Mouse (Mus musculus) heart, embryonic 13.5 days (tissue): ENCODE data around the gene Rasgef1c. TPM values are rescaled to one million over a fixed set of nuclear protein-coding genes. Genes with fewer than 3 reads are reported as not detected.

Experiments
- ATAC-seq: fragments of 200-750 bp; cut with Nextera tagmentation; 2 replicates; pipeline ENCODE4 v1.8.0; 2017; ENCODE audit warnings: moderate TSS enrichment; ENCODE audit not compliant: insufficient number of reproducible peaks, low FRiP score, low TSS enrichment; ENCODE audit errors: extremely low read depth
- H3K27ac ChIP-seq: fragments of 300-500 bp; sonication (generic); replicated peaks from 2 replicates; pipeline ENCODE4 v1.5.1; 2015; ENCODE audit warnings: moderate library complexity, mild to moderate bottlenecking, inconsistent platforms
- H3K27me3 ChIP-seq: fragments of 300-500 bp; sonication (generic); replicated peaks from 2 replicates; pipeline ENCODE4 v1.6.1; 2015; ENCODE audit warnings: mild to moderate bottlenecking, inconsistent platforms
- H3K36me3 ChIP-seq: fragments of 300-500 bp; sonication (generic); 2 replicates; pipeline ENCODE4 v1.6.1; 2015; ENCODE audit warnings: mild to moderate bottlenecking, inconsistent platforms
- H3K4me1 ChIP-seq: fragments of 300-500 bp; sonication (generic); 2 replicates; pipeline ENCODE4 v1.6.1; 2015; ENCODE audit warnings: inconsistent platforms
- H3K4me2 ChIP-seq: fragments of 300-500 bp; sonication (generic); 2 replicates; pipeline ENCODE4 v1.6.1; 2015; ENCODE audit warnings: inconsistent platforms, mild to moderate bottlenecking, moderate library complexity
- H3K4me3 ChIP-seq: fragments of 300-500 bp; sonication (generic); 2 replicates; pipeline ENCODE4 v1.5.1; 2015; ENCODE audit warnings: moderate library complexity, mild to moderate bottlenecking, inconsistent platforms
- H3K9ac ChIP-seq: fragments of 300-500 bp; sonication (generic); 2 replicates; pipeline ENCODE4 v1.6.1; 2015; ENCODE audit warnings: inconsistent platforms, mild to moderate bottlenecking, moderate library complexity
- H3K9me3 ChIP-seq: fragments of 300-500 bp; sonication (generic); 2 replicates; pipeline ENCODE4 v1.6.1; 2016; ENCODE audit warnings: inconsistent platforms
- WGBS: fragments of 180-500 bp; shearing (Covaris S2); methylation state at CpG from one replicate; pipeline ENCODE4 v1.1.7; 2015; ENCODE audit warnings: mixed read lengths; 5-methylcytosine and 5-hydroxymethylcytosine counted together
- polyA plus RNA-seq: library from polyadenylated mRNA; unstranded; fragments of >200 nt; fragmentation: Nextera tagmentation; extraction: Ambion mirVana; gene quantifications from 2 replicates; pipeline ENCODE4 v1.2.1, GENCODE M21; 2015

Gene Rasgef1c
- polyA plus RNA-seq, 1 experiment from 2014 or later, result not detected

DNA sequence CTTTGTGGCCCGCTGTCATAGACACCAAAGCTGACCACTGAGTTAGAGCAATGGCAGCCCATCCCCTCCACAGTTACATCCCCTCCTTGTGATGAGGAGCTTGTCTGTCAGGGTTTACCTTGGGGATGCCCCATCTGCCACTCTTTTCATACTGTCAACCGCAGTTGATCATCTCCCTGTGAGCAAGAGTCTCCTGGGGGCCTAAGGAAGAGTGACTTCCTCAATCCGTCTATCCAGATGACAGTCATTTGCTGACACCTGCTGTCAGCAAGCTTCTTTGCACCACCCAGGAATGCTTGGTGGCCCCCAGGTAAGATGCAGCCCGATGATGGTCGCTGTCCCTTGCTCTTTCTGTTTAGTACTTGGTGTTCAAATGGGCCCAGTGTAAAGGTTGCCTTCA is 13.2 kb upstream of the Rasgef1c start:
- 74% methylated on average over 5 of the region's 5 CpGs for WGBS
- peaks cover 53% of the 10 kb centered on the region for H3K36me3 ChIP-seq

DNA sequence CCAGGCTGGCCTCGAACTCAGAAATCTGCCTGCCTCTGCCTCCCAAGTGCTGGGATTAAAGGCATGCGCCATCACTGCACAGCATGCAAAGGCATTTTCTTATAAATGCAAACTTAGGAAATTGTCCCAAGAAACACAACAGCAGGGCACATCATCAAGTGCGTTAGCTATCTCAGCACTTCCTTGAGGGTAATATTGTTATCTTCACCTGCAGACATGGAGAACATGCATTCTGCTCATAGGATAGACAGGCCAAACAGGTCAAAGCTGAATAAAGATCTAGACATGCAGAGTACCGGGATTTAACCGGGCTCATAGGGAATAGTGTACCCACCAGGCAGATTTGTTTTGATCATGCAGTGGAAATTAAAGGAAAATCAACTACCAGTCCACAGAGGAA is 9.6 kb upstream of the Rasgef1c start:
- no peaks in the 10 kb centered on the region for H3K9me3 ChIP-seq
- H3K4me2 ChIP-seq, result no peak overlapping the region
- no peak overlapping the region for H3K4me3 ChIP-seq
- WGBS, result 82% methylated on average over 5 of the region's 5 CpGs
- no peak for ATAC-seq
- H3K9ac ChIP-seq, result no peak overlapping the region
- no peak overlapping the region for H3K27ac ChIP-seq
- peaks cover 26% of the 10 kb centered on the region for H3K36me3 ChIP-seq
- H3K27me3 ChIP-seq, result peaks cover 5% of the 10 kb centered on the region; the same call in 1 of the 2 replicates
- peaks cover 9% of the 10 kb centered on the region; the same call in 1 of the 2 replicates for H3K4me1 ChIP-seq

More for the DNA sequence above, 13.2 kb upstream of the Rasgef1c start:
- H3K9me3 ChIP-seq, result no peaks in the 10 kb centered on the region
- no peaks in the 10 kb centered on the region for H3K4me1 ChIP-seq
- H3K4me2 ChIP-seq, result no peak overlapping the region
- no peak overlapping the region for H3K9ac ChIP-seq
- H3K27me3 ChIP-seq, result peaks cover 5% of the 10 kb centered on the region; the same call in 1 of the 2 replicates
- no peak for ATAC-seq
- no peak overlapping the region for H3K4me3 ChIP-seq
- no peak overlapping the region for H3K27ac ChIP-seq

DNA sequence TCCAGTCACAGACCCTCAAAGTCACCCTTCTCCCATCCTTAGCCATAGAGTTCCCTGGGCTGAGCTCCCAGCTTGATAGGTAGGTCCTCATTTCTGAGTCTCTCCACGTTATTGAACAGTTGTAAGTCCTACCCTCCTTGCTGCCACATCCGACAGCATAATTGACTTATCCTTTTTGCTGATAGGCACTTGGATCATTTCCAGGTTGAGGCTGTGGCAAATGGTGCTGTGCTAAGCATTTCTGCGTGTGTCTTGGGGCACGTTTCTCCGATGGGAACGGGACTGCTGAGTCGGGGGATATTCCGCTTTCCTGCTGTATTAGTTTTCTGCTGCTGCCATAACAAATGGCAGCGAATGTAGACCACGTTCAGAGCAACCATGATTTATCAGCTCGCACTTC is 7.8 kb upstream of the Rasgef1c start:
- ATAC-seq, result no peak
- peaks cover 5% of the 10 kb centered on the region; the same call in 1 of the 2 replicates for H3K9me3 ChIP-seq
- WGBS, result 54% methylated on average over 11 of the region's 11 CpGs
- no peak overlapping the region for H3K9ac ChIP-seq
- H3K4me1 ChIP-seq, result peaks cover 9% of the 10 kb centered on the region; the same call in 1 of the 2 replicates
- H3K4me3 ChIP-seq, result no peak overlapping the region
- H3K27ac ChIP-seq, result no peak overlapping the region
- H3K27me3 ChIP-seq, result peaks cover 10% of the 10 kb centered on the region
- peaks cover 14% of the 10 kb centered on the region for H3K36me3 ChIP-seq
- H3K4me2 ChIP-seq, result no peak overlapping the region

DNA sequence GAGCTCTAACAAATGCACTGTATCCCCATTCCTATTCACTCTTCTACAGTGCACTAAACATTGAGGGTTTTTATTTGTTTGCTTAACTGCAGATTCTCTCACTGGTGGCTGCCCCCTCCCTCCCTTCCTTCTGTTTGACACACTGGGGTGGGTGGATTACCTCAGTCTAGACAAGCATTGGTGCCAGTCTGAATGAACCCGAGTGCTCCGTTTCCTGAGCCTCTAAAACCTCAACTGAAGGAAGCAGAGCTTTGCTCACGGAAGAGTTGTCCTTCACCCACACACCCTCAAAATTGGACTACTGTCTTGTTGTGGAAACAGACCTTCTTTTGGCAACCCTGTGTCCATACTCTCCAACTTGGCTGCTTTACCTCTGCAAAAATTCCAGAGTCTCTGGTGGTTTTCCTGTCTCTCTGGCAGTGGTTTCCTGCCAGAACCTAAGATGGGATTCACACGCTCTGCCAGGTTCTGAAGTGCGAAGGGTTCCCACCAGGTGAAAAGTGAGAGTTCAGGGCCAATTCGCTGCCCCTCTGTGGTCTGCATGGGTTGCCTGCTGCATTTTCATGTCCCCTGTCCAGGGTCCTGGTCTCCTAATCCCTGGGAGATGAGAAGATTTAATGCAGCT is 5.6 kb upstream of the Rasgef1c start:
- Histone ChIP-seq H3K4me3 (no peak overlapping the region), H3K36me3 (no peaks in the 10 kb centered on the region), H3K27me3 (peaks cover 32% of the 10 kb centered on the region), H3K4me1 (peaks cover 9% of the 10 kb centered on the region), H3K9ac (no peak overlapping the region), H3K9me3 (peaks cover 5% of the 10 kb centered on the region; the same call in 1 of the 2 replicates), H3K4me2 (no peak overlapping the region), H3K27ac (no peak overlapping the region)
- WGBS, result 33% methylated on average over 6 of the region's 6 CpGs
- no peak for ATAC-seq

DNA sequence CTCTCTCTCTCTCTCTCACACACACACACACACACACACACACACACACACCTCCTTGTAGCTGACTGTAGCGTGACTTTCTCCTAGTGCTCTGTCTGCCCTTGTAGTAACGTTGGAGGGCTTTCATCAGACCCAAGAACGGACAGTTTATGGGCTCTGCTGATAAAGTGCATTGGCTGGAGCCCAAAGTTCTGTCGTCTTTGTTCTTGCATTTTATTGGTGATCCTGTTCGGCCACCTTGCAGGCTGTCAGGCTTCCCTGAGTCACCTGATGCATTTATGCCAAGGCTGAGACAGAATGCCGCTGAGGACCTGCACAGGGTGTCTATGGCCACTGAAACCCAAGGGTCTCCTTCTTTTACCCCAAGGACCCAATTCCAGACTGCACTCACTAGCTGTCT is 1.6 kb upstream of the Rasgef1c start:
- no peak for ATAC-seq
- peaks cover 9% of the 10 kb centered on the region for H3K4me1 ChIP-seq
- H3K27ac ChIP-seq, result no peak overlapping the region
- no peaks in the 10 kb centered on the region for H3K36me3 ChIP-seq
- no peak overlapping the region for H3K9ac ChIP-seq
- peaks cover 5% of the 10 kb centered on the region; the same call in 1 of the 2 replicates for H3K9me3 ChIP-seq
- H3K4me3 ChIP-seq, result no peak overlapping the region
- 34% methylated on average over 6 of the region's 6 CpGs for WGBS
- H3K27me3 ChIP-seq, result peaks cover 55% of the 10 kb centered on the region
- H3K4me2 ChIP-seq, result no peak overlapping the region

DNA sequence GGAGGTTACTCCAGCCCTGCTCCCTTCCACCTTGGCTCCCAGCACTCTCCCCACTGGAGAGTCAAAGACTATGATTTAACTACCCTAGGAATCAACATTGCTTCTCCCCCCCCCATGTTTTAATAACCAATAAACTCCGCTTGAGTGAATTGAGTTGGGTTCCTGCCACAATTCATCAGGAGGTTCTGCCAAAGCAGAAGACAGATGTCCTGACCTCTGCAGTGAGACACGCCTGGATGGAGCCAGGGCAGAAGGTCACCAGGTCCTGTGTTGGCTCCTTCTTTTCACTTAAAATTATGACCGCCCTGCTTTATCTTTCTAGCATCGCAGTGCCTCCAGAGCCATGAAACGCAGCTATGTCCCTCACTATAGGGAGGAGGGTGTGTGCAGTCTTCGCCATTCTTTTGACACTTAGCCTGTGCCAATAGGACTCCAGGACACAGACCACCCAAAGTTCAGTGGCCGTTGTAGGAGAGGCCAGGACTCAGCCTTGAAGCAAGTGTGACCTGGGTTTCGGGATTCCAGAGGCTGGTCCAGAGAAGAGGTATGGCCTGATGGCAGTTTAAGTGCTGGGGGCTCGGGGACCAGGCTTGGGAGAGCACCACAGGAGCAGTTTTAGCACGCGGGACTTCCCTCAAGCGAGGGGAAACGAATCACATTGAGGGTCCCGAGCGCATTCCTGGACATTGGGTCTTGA is 525 bp upstream of the Rasgef1c start:
- H3K27me3 ChIP-seq, result peaks cover 55% of the 10 kb centered on the region
- H3K9me3 ChIP-seq, result peaks cover 5% of the 10 kb centered on the region; the same call in 1 of the 2 replicates
- H3K9ac ChIP-seq, result peak overlapping the region; percentile 84
- WGBS, result 29% methylated on average over 15 of the region's 15 CpGs
- H3K4me1 ChIP-seq, result peaks cover 7% of the 10 kb centered on the region
- no peaks in the 10 kb centered on the region for H3K36me3 ChIP-seq
- no peak for ATAC-seq
- H3K4me2 ChIP-seq, result peak overlapping the region; percentile 100
- H3K4me3 ChIP-seq, result peak overlapping the region; percentile 70
- no peak overlapping the region for H3K27ac ChIP-seq

DNA sequence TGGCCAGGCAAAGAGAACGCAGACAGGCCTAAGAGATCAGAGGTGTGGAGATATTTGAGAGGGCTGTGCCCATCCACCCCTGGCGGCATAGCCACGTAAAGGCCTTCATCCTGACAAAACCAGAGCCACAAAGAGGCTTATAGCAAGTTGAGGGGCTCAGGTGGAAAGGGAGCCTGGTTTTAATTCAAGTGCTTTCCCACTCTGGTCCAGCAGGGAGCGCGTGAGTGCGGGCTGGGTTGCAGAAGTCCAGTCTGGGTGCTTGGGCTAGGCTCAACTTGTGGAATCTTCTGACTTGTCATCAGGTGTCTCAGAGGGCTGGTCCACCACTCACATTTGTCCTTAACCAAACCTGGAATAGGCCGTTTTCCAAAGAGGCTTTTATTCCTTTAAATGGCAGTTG is 1.7 kb downstream of the Rasgef1c start:
- Histone ChIP-seq H3K9me3 (no peaks in the 10 kb centered on the region), H3K27me3 (peaks cover 55% of the 10 kb centered on the region), H3K4me3 (no peak overlapping the region), H3K4me1 (peaks cover 5% of the 10 kb centered on the region), H3K36me3 (no peaks in the 10 kb centered on the region), H3K4me2 (no peak overlapping the region), H3K27ac (no peak overlapping the region), H3K9ac (no peak overlapping the region)
- ATAC-seq, result no peak
- WGBS, result 13% methylated on average over 7 of the region's 7 CpGs

DNA sequence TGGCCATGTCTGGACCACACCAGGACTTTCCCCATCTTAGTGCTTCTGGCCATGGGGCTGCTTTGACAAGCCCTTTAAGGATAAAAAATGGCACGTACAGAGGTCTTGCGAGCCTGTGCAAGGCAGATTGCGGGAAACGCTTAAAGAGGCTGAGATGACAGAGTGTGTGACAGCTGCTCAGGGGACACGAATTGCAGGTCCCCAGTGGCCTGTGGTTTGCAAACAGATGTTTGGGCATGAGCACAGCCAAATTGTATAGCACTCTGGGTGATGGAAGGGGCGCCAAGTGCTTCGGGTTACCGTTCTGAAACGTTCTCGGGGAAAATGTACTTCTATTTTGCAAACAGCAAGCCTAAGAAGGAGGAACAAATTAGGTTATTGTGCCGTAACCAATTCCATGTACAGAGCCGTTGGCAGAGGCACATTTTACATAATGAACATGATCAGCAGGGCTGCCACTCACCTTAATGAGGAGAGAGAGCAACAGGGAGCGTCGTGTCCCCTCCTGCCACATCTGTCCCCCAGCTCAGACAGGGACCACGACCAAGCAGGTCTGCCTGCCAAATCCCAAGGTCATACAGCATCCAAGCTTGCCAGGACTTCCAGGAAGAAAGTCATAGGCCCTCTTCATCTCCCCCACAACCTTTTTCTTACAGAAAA is 17.0 kb downstream of the Rasgef1c start:
- no peak for ATAC-seq
- H3K27me3 ChIP-seq, result peaks cover 70% of the 10 kb centered on the region
- no peak overlapping the region for H3K9ac ChIP-seq
- H3K36me3 ChIP-seq, result no peaks in the 10 kb centered on the region
- peaks cover 4% of the 10 kb centered on the region for H3K4me1 ChIP-seq
- H3K9me3 ChIP-seq, result no peaks in the 10 kb centered on the region
- no peak overlapping the region for H3K4me2 ChIP-seq
- H3K4me3 ChIP-seq, result no peak overlapping the region
- H3K27ac ChIP-seq, result no peak overlapping the region
- WGBS, result 65% methylated on average over 15 of the region's 15 CpGs

DNA sequence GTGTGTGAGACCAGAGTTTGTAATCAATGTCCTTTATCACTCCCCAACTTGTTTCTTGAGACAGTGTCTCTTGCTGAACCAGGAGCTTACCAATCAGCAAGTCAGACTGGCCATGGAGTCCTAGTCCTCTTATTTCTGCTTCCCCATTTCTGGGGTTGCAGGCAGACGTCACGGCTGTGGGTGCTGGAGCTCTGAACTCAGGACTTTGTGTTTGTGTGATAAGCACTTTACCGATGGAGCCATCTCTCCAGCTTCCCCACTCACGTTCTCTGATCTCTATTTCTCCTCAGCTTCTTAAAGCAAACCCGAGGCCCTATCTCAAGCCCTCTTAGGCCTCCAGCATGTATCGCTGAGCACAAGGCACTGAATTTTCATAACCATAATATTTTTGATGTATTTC is 17.7 kb downstream of the Rasgef1c start:
- Histone ChIP-seq H3K4me3 (no peak overlapping the region), H3K9ac (no peak overlapping the region), H3K4me2 (no peak overlapping the region), H3K36me3 (no peaks in the 10 kb centered on the region), H3K9me3 (no peaks in the 10 kb centered on the region), H3K27me3 (peaks cover 64% of the 10 kb centered on the region), H3K4me1 (peaks cover 4% of the 10 kb centered on the region), H3K27ac (no peak overlapping the region)
- 68% methylated on average over 6 of the region's 6 CpGs for WGBS
- no peak for ATAC-seq

DNA sequence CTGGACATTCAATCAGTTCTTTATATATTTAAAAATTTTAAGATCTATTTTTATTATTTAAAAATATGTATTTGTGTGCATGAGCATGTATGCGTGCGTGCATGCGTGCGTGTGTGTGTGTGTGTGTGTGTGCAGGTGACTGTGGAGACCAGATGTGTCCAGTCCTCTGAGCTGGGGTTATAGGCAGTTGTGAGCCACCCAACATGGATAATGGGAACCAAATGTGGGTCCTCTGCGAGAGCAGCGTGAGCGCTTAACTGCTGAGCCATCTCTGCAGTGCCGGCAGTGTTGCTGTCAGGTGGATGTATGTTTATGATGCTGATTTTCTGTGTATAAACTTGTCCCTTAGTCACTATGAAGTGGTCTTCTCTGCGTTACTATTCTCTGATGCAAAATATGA is 21.9 kb downstream of the Rasgef1c start:
- H3K27ac ChIP-seq, result no peak overlapping the region
- no peaks in the 10 kb centered on the region for H3K36me3 ChIP-seq
- ATAC-seq, result no peak
- no peaks in the 10 kb centered on the region for H3K9me3 ChIP-seq
- no peak overlapping the region for H3K9ac ChIP-seq
- 83% methylated on average over 9 of the region's 9 CpGs for WGBS
- H3K4me1 ChIP-seq, result 0 out of 2 replicates have a peak, but pooled peaks cover 3% of the 10 kb centered on the region
- H3K27me3 ChIP-seq, result peaks cover 68% of the 10 kb centered on the region
- no peak overlapping the region for H3K4me2 ChIP-seq
- H3K4me3 ChIP-seq, result no peak overlapping the region

DNA sequence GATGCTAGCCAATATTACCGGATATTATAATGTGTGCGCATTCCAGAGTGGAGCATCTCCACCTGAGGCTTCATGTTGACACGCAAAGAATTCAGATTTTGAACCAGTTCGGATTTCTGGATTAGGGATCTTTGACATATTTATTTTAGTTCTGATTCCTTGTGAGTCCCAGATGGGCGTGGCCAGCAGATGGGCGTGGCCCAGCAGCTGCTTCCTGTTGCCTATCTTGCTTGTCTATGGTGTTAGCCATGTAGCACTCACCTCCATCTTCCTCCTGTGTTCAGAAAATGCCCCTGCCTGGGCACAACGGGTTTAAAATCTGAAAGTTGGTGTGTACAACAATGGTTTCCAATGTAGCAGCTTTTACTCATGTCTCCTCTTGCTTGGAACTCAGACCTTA is 24.5 kb downstream of the Rasgef1c start:
- Histone ChIP-seq H3K4me2 (no peak overlapping the region), H3K27me3 (peaks cover 62% of the 10 kb centered on the region)

More for the DNA sequence above, 24.5 kb downstream of the Rasgef1c start:
- Histone ChIP-seq H3K4me1 (peaks cover 5% of the 10 kb centered on the region), H3K4me3 (no peak overlapping the region), H3K27ac (no peak overlapping the region), H3K36me3 (no peaks in the 10 kb centered on the region), H3K9me3 (no peaks in the 10 kb centered on the region), H3K9ac (no peak overlapping the region)
- no peak for ATAC-seq
- 70% methylated on average over 7 of the region's 7 CpGs for WGBS
